Mouse (Mus musculus): ENCODE data around the gene Krtap13.
"Not testable (repeated sequence)": the region's sequence is repeated elsewhere in the genome, so short reads cannot be mapped to it uniquely, and the experiment has no call there.

Gene Krtap13

DNA sequence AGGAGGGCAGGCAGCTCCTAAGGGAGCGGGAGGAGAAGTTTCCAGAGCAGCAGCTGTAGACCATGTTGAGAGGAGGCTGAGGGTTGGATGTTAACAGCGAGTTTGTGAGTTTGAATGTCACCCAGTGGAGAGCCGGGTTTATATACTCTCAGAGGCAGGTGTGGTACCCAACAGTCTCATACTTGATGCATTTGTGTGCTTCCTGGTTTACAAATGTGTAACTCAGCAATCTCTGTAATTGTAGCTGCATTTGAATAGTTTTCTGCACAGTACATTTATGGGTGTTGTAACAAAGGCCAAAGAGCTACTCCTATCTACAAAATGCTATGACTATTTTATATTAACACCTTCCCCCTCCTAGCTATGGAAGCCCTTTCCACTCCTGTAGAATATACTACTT lies at the start of gene Krtap13:
Gene Krtap13 (minus strand): TSS at position 101 of the 400 bp plus-strand sequence.
- not testable (repeated sequence) for DNase-seq (ENCODE audit: low read depth, low spot score)

DNA sequence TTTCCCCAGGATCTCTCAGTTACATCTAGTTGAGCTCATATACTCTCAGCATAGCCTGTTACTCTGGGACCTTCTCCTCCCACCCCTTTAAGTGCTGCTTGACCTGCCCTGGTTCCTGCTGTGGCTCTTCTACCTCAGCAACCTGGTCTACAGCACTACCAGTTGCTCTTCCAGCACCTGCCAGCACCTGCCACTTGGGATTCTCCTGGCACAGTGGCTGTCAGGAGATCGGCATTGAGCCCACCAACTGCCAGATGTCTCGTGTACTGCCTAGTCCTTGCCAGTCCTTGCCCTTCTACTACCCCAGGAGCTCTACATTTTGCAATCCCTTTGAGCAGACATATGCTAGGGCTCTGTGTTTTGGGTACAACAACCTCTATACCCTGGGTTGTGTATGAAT lies 35.4 kb upstream of the Krtap13 start:
- DNase-seq (ENCODE audit: low read depth, low spot score): no peak

GRCm38 (mm10) chr16:88777596-88777995 lies 26.2 kb upstream of the Krtap13 start, which contains the start of gene Gm5965:
Gene Gm5965 (plus strand): TSS chr16:88777896.
- no peak for DNase-seq (ENCODE audit: low read depth, low spot score)

DNA sequence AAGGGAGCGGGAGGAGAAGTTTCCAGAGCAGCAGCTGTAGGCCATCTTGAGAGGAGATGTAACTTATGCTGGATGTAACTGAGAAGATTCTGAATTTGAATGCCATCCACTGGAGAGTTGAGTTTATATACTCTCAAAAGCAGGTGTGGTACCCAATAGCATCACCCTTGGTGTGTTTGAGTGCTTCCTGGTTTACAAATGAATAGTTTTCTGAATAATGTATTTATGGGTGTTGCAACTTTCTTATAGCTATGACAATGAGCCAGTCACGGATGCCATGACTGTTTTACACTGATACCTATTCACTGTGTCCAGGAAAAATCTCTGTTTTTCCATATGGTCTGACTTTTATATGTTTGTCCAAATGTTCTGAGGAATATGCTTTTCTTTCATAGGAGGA lies 22.7 kb upstream of the Krtap13 start, which contains the start of gene 2310057N15Rik:
Gene 2310057N15Rik (minus strand): TSS at position 101 of the 400 bp plus-strand sequence.
- no peak for DNase-seq (ENCODE audit: low read depth, low spot score)

GRCm38 (mm10) chr16:88758547-88758946 lies 7.1 kb upstream of the Krtap13 start, which contains the start of gene 2310034C09Rik:
Gene 2310034C09Rik (plus strand): TSS chr16:88758847.
- not testable (repeated sequence) for DNase-seq (ENCODE audit: low read depth, low spot score)

- no peak for DNase-seq (ENCODE audit: low read depth, low spot score)
These were observed 3.5 kb downstream of the Krtap13 start for GRCm38 (mm10) chr16:88747943-88748342.

GRCm38 (mm10) chr16:88744750-88745340 lies 6.6 kb downstream of the Krtap13 start:
- DNase-seq (ENCODE audit: low read depth, low spot score): no peak

GRCm38 (mm10) chr16:88735391-88735790 lies 16.0 kb downstream of the Krtap13 start:
- DNase-seq (ENCODE audit: low read depth, low spot score): no peak

GRCm38 (mm10) chr16:88728812-88729275 lies 22.6 kb downstream of the Krtap13 start, which contains the start of gene Krtap13-1:
Gene Krtap13-1 (plus strand): TSS chr16:88728862.
- DNase-seq (ENCODE audit: low read depth, low spot score): no peak

GRCm38 (mm10) chr16:88720031-88720430 lies 31.4 kb downstream of the Krtap13 start:
- no peak for DNase-seq (ENCODE audit: low read depth, low spot score)

DNA sequence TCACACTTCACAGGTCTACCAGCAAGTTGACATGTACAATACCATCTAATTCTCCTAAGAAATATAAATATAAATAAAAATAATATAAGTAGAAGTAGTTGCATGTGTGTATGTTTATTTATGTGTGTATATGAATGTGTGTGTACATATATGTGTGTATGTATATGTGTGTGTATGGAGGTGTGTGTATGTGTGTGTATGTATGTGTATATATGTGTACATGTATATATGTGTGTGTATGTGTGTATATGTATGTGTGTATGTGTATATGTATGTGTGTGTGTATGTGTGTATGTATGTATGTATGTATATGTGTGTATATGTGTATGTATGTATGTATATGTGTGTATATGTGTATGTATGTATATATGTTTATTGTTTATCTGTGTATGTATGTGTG lies 34.9 kb downstream of the Krtap13 start:
- DNase-seq (ENCODE audit: low read depth, low spot score): no peak

GRCm38 (mm10) chr16:88711245-88711644 lies 40.2 kb downstream of the Krtap13 start:
- no peak for DNase-seq (ENCODE audit: low read depth, low spot score)

GRCm38 (mm10) chr16:88710757-88711156 lies 40.7 kb downstream of the Krtap13 start:
- DNase-seq (ENCODE audit: low read depth, low spot score): no peak

GRCm38 (mm10) chr16:88707496-88708012 lies 43.9 kb downstream of the Krtap13 start, which contains the start of gene 2310061N02Rik:
Gene 2310061N02Rik (minus strand): TSS chr16:88707962.
- DNase-seq (ENCODE audit: low read depth, low spot score): no peak

- DNase-seq (ENCODE audit: low read depth, low spot score): peak; percentile 6
These were observed 50.2 kb downstream of the Krtap13 start for GRCm38 (mm10) chr16:88701072-88701864.

All from telencephalon, adult 2 months (tissue).